Mouse (Mus musculus): Measurements from ENCODE around the gene Zfp580. TPM values are rescaled to one million over a fixed set of nuclear protein-coding genes. Genes with fewer than 3 reads are reported as not detected.

Gene Zfp580
- total and polyA plus RNA-seq, 3 experiments: 1.0 to 19.9 TPM; not detected in 1

DNA sequence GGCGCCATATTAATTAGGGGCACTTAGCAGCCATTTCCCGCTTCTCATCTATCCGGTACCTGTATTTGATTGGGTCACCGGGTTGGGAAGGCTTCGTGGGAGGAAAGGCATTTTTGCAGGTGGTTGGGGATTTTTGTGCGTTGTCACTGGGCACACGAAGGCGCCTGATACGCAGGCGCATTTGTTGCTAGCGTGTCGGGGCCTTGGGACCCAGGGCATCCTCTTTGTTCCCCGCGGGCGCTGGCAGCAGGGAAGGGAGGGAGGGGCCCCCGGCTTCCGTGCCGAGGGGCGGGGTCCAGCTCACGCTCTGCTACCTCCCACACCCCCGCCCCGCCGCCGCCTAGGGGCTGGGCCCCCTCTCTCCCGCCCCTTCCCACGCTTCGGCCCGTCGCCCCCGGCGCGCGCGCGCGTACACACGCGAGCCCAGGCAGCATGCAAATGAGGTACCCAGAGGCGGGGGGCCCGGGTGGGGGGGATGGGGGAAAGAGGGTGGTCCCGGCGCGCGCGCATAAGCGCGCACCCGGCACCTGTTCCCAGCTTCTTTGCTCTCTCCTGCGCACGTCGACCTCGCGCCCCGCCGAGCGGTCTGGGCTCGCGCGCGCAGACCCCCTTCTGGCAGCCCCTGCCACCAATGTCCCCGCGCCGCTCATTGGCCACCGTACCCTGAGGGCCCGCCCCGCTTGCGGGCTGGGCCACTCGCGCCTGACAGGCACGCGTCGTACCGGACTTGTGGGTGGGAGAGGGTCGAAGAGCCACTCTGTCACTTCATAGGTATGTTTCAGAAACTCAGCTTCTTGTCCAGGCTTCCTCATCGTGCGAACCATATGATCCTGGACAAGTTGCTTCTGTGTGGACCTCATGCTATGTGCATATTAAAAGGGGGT lies 36.0 kb upstream of the Zfp580 start, which contains the start of gene Gm44973:
Gene Gm44973, plus strand, starts transcription at position 379 of the 884 bp plus-strand sequence.
- Histone ChIP-seq H3K4me3 (ENCODE audit: control insufficient read depth in 1 of 2, insufficient read depth in 1 of 2, low read depth in 2 of 2, low read length in 2 of 2) (peak within 1 kb of the TSS; percentile 88 to 92), H3K27ac (ENCODE audit: control insufficient read depth, low read depth, low read length) (peak within 1 kb of the TSS; percentile 97), H3K27me3 (ENCODE audit: control insufficient read depth in 1 of 2, insufficient read depth in 2 of 2, low read length in 2 of 2) (no peaks in the 10 kb centered on the region), H3K9ac (ENCODE audit: control insufficient read depth, low read depth, low read length, poor library complexity, severe bottlenecking) (peak within 1 kb of the TSS; percentile 97), H3K79me2 (ENCODE audit: control insufficient read depth, insufficient read depth, low read length, poor library complexity) (peaks cover 2% of the 10 kb centered on the region), H3K4me1 (ENCODE audit: control insufficient read depth in 1 of 2, insufficient read depth in 2 of 2, low read length in 2 of 2) (peaks cover 5 to 11% of the 10 kb centered on the region in 2 experiments; a peak in 3 of 4 replicates), H3K9me3 (replicated peaks; ENCODE audit: insufficient read depth, low read length) (no peaks in the 10 kb centered on the region), H3K36me3 (ENCODE audit: control insufficient read depth in 1 of 2, insufficient read depth in 2 of 2, low read length in 2 of 2) (peaks cover 0 to 17% of the 10 kb centered on the region in 2 experiments; a peak in 2 of 4 replicates)
- peak; percentile 96 for DNase-seq (ENCODE audit: low read depth, low spot score)
- peak; percentile 23; the same call in 1 of the 2 replicates for TF ChIP-seq ETS1 (IDR thresholded peaks at IDR 0.05; ENCODE audit: low read depth, low read length)
- TF ChIP-seq NELFE (IDR thresholded peaks at IDR 0.05; ENCODE audit: low read depth, low read length): peak; percentile 52
- TF ChIP-seq KAT2A (conservative IDR thresholded peaks at IDR 0.05; ENCODE audit: low read depth, low read length): no peak; the same call in 1 of the 2 replicates
- TF ChIP-seq HCFC1 (IDR thresholded peaks at IDR 0.05; ENCODE audit: low read depth, low read length): peak; percentile 75
- TF ChIP-seq MAX (IDR thresholded peaks at IDR 0.05; ENCODE audit: low read length): peak; percentile 73
- no peak for TF ChIP-seq CTCF (IDR thresholded peaks at IDR 0.05 in 2 of 3, conservative IDR thresholded peaks at IDR 0.05 in 1 of 3; ENCODE audit: control insufficient read depth in 1 of 3, insufficient read depth in 1 of 3, low read depth in 2 of 3, low read length in 3 of 3, poor library complexity in 1 of 3, severe bottlenecking in 1 of 3)
- TF ChIP-seq GABPA (IDR thresholded peaks at IDR 0.05; ENCODE audit: low read depth, low read length): no peak
- TF ChIP-seq MYC (IDR thresholded peaks at IDR 0.05; ENCODE audit: low read depth, low read length): 0 out of 2 replicates have a peak, but pooled peaks have one; percentile 14
- TF ChIP-seq POLR2A (IDR thresholded peaks at IDR 0.05; ENCODE audit: control insufficient read depth in 1 of 2, insufficient read depth in 1 of 2, low read depth in 1 of 2, low read length in 2 of 2, poor library complexity in 1 of 2): peak; percentile 35 to 57; a peak in 2 of 4 replicates
- no peak for TF ChIP-seq MEF2A (IDR thresholded peaks at IDR 0.05; ENCODE audit: extremely low read depth, insufficient replicate concordance, low read depth, low read length, poor library complexity, severe bottlenecking)
- TF ChIP-seq TCF12 (IDR thresholded peaks at IDR 0.05; ENCODE audit: low read depth, low read length): no peak; the same call in 1 of the 2 replicates
- 0 out of 4 replicates have a peak, but pooled peaks of 1 of the 2 experiments have one; percentile 7 for TF ChIP-seq EP300 (IDR thresholded peaks at IDR 0.05; ENCODE audit: low read depth in 1 of 2, low read length in 2 of 2)
- TF ChIP-seq USF2 (IDR thresholded peaks at IDR 0.05; ENCODE audit: borderline replicate concordance in 1 of 2, insufficient read depth in 1 of 2, low read depth in 1 of 2, low read length in 2 of 2): no peak
- TF ChIP-seq CHD1 (IDR thresholded peaks at IDR 0.05; ENCODE audit: low read depth, low read length): no peak
- TF ChIP-seq JUND (IDR thresholded peaks at IDR 0.05; ENCODE audit: low read depth, low read length): no peak
- TF ChIP-seq TBP (IDR thresholded peaks at IDR 0.05; ENCODE audit: low read depth, low read length): no peak
- no peak for TF ChIP-seq RAD21 (IDR thresholded peaks at IDR 0.05; ENCODE audit: low read depth, low read length)
- no peak for TF ChIP-seq USF1 (IDR thresholded peaks at IDR 0.05; ENCODE audit: low read depth, low read length)
- peak; percentile 67 for TF ChIP-seq BHLHE40 (IDR thresholded peaks at IDR 0.05; ENCODE audit: borderline replicate concordance, low read depth, low read length)
- peak; percentile 96 for TF ChIP-seq MAZ (IDR thresholded peaks at IDR 0.05; ENCODE audit: low read depth, low read length)
- no peak for TF ChIP-seq MYB (IDR thresholded peaks at IDR 0.05; ENCODE audit: low read depth, low read length)
- TF ChIP-seq NRF1 (IDR thresholded peaks at IDR 0.05; ENCODE audit: insufficient read depth, low read depth, low read length, poor library complexity, severe bottlenecking): peak; percentile 73
- TF ChIP-seq POLR2AphosphoS2 (IDR thresholded peaks at IDR 0.05; ENCODE audit: low read length): no peak
- TF ChIP-seq GATA1 (IDR thresholded peaks at IDR 0.05; ENCODE audit: low read depth, low read length): peak; percentile 85
- peak; percentile 57 for TF ChIP-seq SIN3A (IDR thresholded peaks at IDR 0.05; ENCODE audit: low read length)
- TF ChIP-seq ELF1 (IDR thresholded peaks at IDR 0.05; ENCODE audit: low read depth, low read length): peak; percentile 69
- no peak for TF ChIP-seq SMC3 (IDR thresholded peaks at IDR 0.05; ENCODE audit: low read depth, low read length)
- peak; percentile 59 for TF ChIP-seq MXI1 (IDR thresholded peaks at IDR 0.05; ENCODE audit: low read depth, low read length)
- no peak for TF ChIP-seq MAFK (IDR thresholded peaks at IDR 0.05; ENCODE audit: borderline replicate concordance, low read depth, low read length)
- TF ChIP-seq UBTF (IDR thresholded peaks at IDR 0.05; ENCODE audit: borderline replicate concordance, insufficient read depth, low read depth, low read length): 0 out of 2 replicates have a peak, but pooled peaks have one; percentile 35
- no peak for TF ChIP-seq ZNF384 (IDR thresholded peaks at IDR 0.05; ENCODE audit: low read depth, low read length)
- TF ChIP-seq ZMIZ1 (IDR thresholded peaks at IDR 0.05; ENCODE audit: low read depth, low read length): peak; percentile 43; the same call in 1 of the 2 replicates
